Mouse (Mus musculus): ENCODE measurements around the gene Mfsd5.
A peak's percentile ranks its signal among the peaks of the same experiment; 100 is the strongest.

- TF ChIP-seq EP300 (IDR thresholded peaks at IDR 0.05; ENCODE audit: insufficient read depth, low read depth, low read length), result 0 out of 2 replicates have a peak, but pooled peaks have one; percentile 44
- peak; percentile 22 for TF ChIP-seq CTCF (IDR thresholded peaks at IDR 0.05; ENCODE audit: low read depth, low read length)
- TF ChIP-seq POLR2A (IDR thresholded peaks at IDR 0.05; ENCODE audit: insufficient read depth, low read length), result peak; percentile 56
These were observed at the start of gene Mfsd5 for GRCm38 (mm10) chr15:102279092-102279782.

All from ES-Bruce4 (cell line).